1 mouse cellular context compared by ENCODE assay signal in the genomic region with DNA sequence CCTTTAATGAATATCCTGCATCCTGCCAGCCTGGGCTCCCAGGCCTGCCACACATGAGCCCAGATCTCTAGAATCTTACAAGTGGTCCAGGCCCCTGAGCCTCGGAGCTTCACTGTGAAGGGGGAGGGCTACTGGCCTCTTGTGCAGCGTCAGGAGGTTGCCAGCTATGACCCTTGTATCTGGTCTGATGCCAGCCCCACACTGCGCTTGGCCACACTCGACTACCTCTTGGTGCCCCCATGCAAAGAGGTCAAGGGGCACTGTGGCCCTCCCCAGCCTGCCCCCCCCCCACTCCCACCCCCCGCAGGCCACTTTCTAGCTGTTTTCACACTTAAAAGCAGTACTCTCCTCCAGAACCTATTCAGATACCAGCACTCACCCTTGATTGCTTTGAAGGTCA.
TF ChIP-seq lines count a peak whose summit lies in the region.

No protein-coding gene starts in this region.

TF ChIP-seq in MEL, 35 proteins besides CTCF, POLR2A, EP300 and RAD21:
- TF ChIP-seq POLR2AphosphoS2 (IDR thresholded peaks at IDR 0.05; ENCODE audit: low read length): 0 out of 2 replicates have a peak, but pooled peaks have one; percentile 32
- no peak for TF ChIP-seq ZNF384 (IDR thresholded peaks at IDR 0.05; ENCODE audit: low read depth, low read length)
